Mouse (Mus musculus) limb, embryonic 15.5 days (tissue): ENCODE data around the gene Thrb. TPM values are rescaled to one million over a fixed set of nuclear protein-coding genes. Genes with fewer than 3 reads are reported as not detected.
"Not testable (repeated sequence)": the region's sequence is repeated elsewhere in the genome, so short reads cannot be mapped to it uniquely, and the experiment has no call there.

Source experiments
- ATAC-seq: fragments of 200-750 bp; cut with Nextera tagmentation; 2 replicates; pipeline ENCODE4 v1.8.0; 2017; ENCODE audit warnings: low read depth, moderate TSS enrichment; ENCODE audit not compliant: insufficient number of reproducible peaks, low FRiP score, low TSS enrichment
- H3K27ac ChIP-seq: fragments of 300-500 bp; sonication (generic); 2 replicates; pipeline ENCODE4 v1.5.1; 2015; ENCODE audit warnings: moderate library complexity, mild to moderate bottlenecking, inconsistent platforms
- H3K27me3 ChIP-seq: fragments of 300-500 bp; sonication (generic); 2 replicates; pipeline ENCODE4 v1.6.1; 2015; ENCODE audit warnings: inconsistent platforms
- H3K36me3 ChIP-seq: fragments of 300-500 bp; sonication (generic); 2 replicates; pipeline ENCODE4 v1.6.1; 2015; ENCODE audit warnings: inconsistent platforms
- H3K4me1 ChIP-seq: fragments of 300-500 bp; sonication (generic); 2 replicates; pipeline ENCODE4 v1.6.1; 2015; ENCODE audit warnings: inconsistent platforms
- H3K4me2 ChIP-seq: fragments of 300-500 bp; sonication (generic); 2 replicates; pipeline ENCODE4 v1.6.1; 2015; ENCODE audit warnings: mild to moderate bottlenecking, inconsistent platforms
- H3K4me3 ChIP-seq: fragments of 300-500 bp; sonication (generic); 2 replicates; pipeline ENCODE4 v1.5.1; 2015; ENCODE audit warnings: mild to moderate bottlenecking, inconsistent platforms
- H3K9ac ChIP-seq: fragments of 300-500 bp; sonication (generic); 2 replicates; pipeline ENCODE4 v1.6.1; 2015; ENCODE audit warnings: inconsistent platforms
- H3K9me3 ChIP-seq: fragments of 300-500 bp; sonication (generic); 2 replicates; pipeline ENCODE4 v1.6.1; 2016; ENCODE audit warnings: inconsistent platforms
- WGBS: fragments of 180-500 bp; shearing (Covaris S2); methylation state at CpG from one replicate; pipeline ENCODE4 v1.1.7; 2015; 5-methylcytosine and 5-hydroxymethylcytosine counted together
- polyA plus RNA-seq: library from polyadenylated mRNA; unstranded; fragments of >200 nt; fragmentation: Nextera tagmentation; extraction: Ambion mirVana; gene quantifications from 2 replicates; pipeline ENCODE4 v1.2.1, GENCODE M21; 2015

The Thrb gene
- polyA plus RNA-seq, 1 experiment from 2014 or later = 5.1 TPM

- Histone ChIP-seq H3K4me3 (no peak overlapping the region), H3K27me3 (no peaks in the 10 kb centered on the region), H3K9ac (no peak overlapping the region), H3K36me3 (no peaks in the 10 kb centered on the region), H3K27ac (no peak overlapping the region), H3K9me3 (no peaks in the 10 kb centered on the region), H3K4me1 (no peaks in the 10 kb centered on the region), H3K4me2 (no peak overlapping the region)
- no peak for ATAC-seq
- WGBS = 60% methylated on average over 3 of the region's 3 CpGs
Measured at GRCm38 (mm10) chr14:17917899-17918298, 257.8 kb downstream of the Thrb start.

- no peaks in the 10 kb centered on the region for H3K27me3 ChIP-seq
- no peak for ATAC-seq
- H3K4me3 ChIP-seq = no peak overlapping the region
- H3K9ac ChIP-seq = no peak overlapping the region
- no peak overlapping the region for H3K27ac ChIP-seq
- no peaks in the 10 kb centered on the region for H3K4me1 ChIP-seq
- H3K4me2 ChIP-seq = no peak overlapping the region
- no peaks in the 10 kb centered on the region for H3K36me3 ChIP-seq
- WGBS = 69% methylated on average over 8 of the region's 8 CpGs
- no peaks in the 10 kb centered on the region for H3K9me3 ChIP-seq
Measured at GRCm38 (mm10) chr14:17922807-17923704, 263.0 kb downstream of the Thrb start.

- Histone ChIP-seq H3K4me2 (no peak overlapping the region), H3K27ac (no peak overlapping the region), H3K36me3 (no peaks in the 10 kb centered on the region), H3K9ac (no peak overlapping the region), H3K9me3 (no peaks in the 10 kb centered on the region), H3K4me3 (no peak overlapping the region), H3K4me1 (no peaks in the 10 kb centered on the region), H3K27me3 (no peaks in the 10 kb centered on the region)
- WGBS = 32% methylated on average over 1 of the region's 1 CpGs
- ATAC-seq = no peak
Measured at GRCm38 (mm10) chr14:17927469-17927868, 267.4 kb downstream of the Thrb start.

GRCm38 (mm10) chr14:17929585-17929984 lies 269.5 kb downstream of the Thrb start:
- Histone ChIP-seq H3K4me2 (no peak overlapping the region), H3K9ac (no peak overlapping the region), H3K4me3 (no peak overlapping the region), H3K9me3 (no peaks in the 10 kb centered on the region), H3K27ac (no peak overlapping the region), H3K4me1 (no peaks in the 10 kb centered on the region), H3K36me3 (no peaks in the 10 kb centered on the region), H3K27me3 (no peaks in the 10 kb centered on the region)
- no peak for ATAC-seq
- WGBS = 64% methylated on average over 5 of the region's 5 CpGs

GRCm38 (mm10) chr14:17933475-17933874 lies 273.4 kb downstream of the Thrb start:
- H3K4me2 ChIP-seq = no peak overlapping the region
- no peaks in the 10 kb centered on the region for H3K9me3 ChIP-seq
- H3K27ac ChIP-seq = no peak overlapping the region
- no peak for ATAC-seq
- H3K4me1 ChIP-seq = no peaks in the 10 kb centered on the region
- no peaks in the 10 kb centered on the region for H3K27me3 ChIP-seq
- no peaks in the 10 kb centered on the region for H3K36me3 ChIP-seq
- H3K9ac ChIP-seq = no peak overlapping the region
- no peak overlapping the region for H3K4me3 ChIP-seq
- WGBS = 65% methylated on average over 2 of the region's 2 CpGs

- ATAC-seq, H3K9ac ChIP-seq, H3K9me3 ChIP-seq, H3K4me3 ChIP-seq, H3K27ac ChIP-seq, H3K4me1 ChIP-seq, H3K27me3 ChIP-seq, H3K4me2 ChIP-seq, H3K36me3 ChIP-seq: not testable (repeated sequence)
- 74% methylated on average over 4 of the region's 4 CpGs for WGBS
Measured at GRCm38 (mm10) chr14:17934779-17935178, 274.7 kb downstream of the Thrb start.

DNA sequence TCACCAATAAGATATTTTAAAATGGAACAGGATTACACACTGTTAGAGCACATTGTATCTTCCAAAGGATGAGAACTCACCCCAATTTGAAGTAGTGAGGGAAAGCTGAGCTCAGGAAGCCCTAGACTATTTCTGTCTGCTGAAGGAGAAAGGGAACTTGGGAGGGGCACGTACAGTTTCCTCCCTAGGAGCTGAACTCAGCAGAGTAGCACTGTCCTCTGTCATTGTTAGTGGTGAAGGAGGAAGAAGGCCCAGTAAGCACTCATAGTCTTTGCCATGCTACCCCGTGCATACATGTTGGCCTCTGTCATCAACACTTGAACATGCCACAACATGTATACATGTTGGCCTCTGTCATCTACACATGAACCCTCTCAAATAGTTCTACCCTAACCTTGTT lies 294.0 kb downstream of the Thrb start:
- no peak overlapping the region for H3K4me2 ChIP-seq
- H3K27me3 ChIP-seq = no peaks in the 10 kb centered on the region
- 80% methylated on average over 2 of the region's 2 CpGs for WGBS
- no peaks in the 10 kb centered on the region for H3K9me3 ChIP-seq
- H3K27ac ChIP-seq = no peak overlapping the region
- no peak for ATAC-seq
- no peaks in the 10 kb centered on the region for H3K4me1 ChIP-seq
- no peaks in the 10 kb centered on the region for H3K36me3 ChIP-seq
- H3K9ac ChIP-seq = no peak overlapping the region
- no peak overlapping the region for H3K4me3 ChIP-seq

- no peaks in the 10 kb centered on the region for H3K36me3 ChIP-seq
- H3K27ac ChIP-seq = no peak overlapping the region
- 44% methylated on average over 2 of the region's 2 CpGs for WGBS
- H3K4me3 ChIP-seq = no peak overlapping the region
- no peak overlapping the region for H3K4me2 ChIP-seq
- no peaks in the 10 kb centered on the region for H3K4me1 ChIP-seq
- H3K9me3 ChIP-seq = no peaks in the 10 kb centered on the region
- no peak for ATAC-seq
- H3K9ac ChIP-seq = no peak overlapping the region
- no peaks in the 10 kb centered on the region for H3K27me3 ChIP-seq
Measured at GRCm38 (mm10) chr14:17959901-17960300, 299.8 kb downstream of the Thrb start.

DNA sequence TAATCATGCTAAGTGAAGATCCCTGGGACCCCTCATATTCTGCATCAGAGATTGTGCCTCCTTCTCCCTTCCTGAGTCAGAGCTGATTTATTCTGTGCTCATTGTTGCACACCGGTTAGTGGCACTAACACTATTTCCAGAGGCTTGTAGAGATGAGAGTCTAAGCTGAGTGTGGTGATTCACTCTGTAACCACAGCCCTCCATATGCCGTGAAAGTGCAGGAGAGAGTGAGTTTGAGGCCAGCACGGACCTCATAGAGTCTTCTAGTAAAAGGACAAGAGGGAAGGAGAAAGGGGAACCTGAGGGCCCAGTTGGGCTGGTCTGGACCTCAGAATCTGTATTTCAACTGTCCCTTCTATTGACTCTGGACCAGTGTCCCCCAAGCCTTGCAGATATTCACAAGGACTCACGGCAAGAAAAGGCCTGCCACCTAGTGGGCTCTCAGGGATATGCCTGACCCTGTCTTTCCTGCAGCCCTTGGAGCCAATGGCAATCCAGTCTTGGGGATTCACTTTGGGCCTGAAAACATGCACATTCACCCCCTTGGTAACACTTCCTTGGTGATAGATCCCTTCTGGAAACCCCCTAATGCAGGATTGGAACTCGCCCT lies 307.2 kb downstream of the Thrb start:
- no peak overlapping the region for H3K4me3 ChIP-seq
- H3K9ac ChIP-seq = no peak overlapping the region
- H3K27ac ChIP-seq = no peak overlapping the region
- WGBS = 37% methylated on average over 5 of the region's 5 CpGs
- H3K4me2 ChIP-seq = no peak overlapping the region
- no peaks in the 10 kb centered on the region for H3K4me1 ChIP-seq
- ATAC-seq = no peak
- no peaks in the 10 kb centered on the region for H3K27me3 ChIP-seq
- H3K9me3 ChIP-seq = no peaks in the 10 kb centered on the region
- no peaks in the 10 kb centered on the region for H3K36me3 ChIP-seq

GRCm38 (mm10) chr14:17972132-17972531 lies 312.1 kb downstream of the Thrb start:
- no peak for ATAC-seq
- Histone ChIP-seq H3K36me3 (no peaks in the 10 kb centered on the region), H3K4me2 (no peak overlapping the region), H3K9ac (no peak overlapping the region), H3K27me3 (no peaks in the 10 kb centered on the region), H3K9me3 (no peaks in the 10 kb centered on the region), H3K27ac (no peak overlapping the region), H3K4me1 (no peaks in the 10 kb centered on the region), H3K4me3 (no peak overlapping the region)
- 84% methylated on average over 4 of the region's 4 CpGs for WGBS

GRCm38 (mm10) chr14:17972665-17973064 lies 312.6 kb downstream of the Thrb start:
- Histone ChIP-seq H3K27ac (no peak overlapping the region), H3K4me3 (no peak overlapping the region), H3K4me1 (no peaks in the 10 kb centered on the region), H3K4me2 (no peak overlapping the region), H3K9me3 (no peaks in the 10 kb centered on the region), H3K27me3 (no peaks in the 10 kb centered on the region), H3K36me3 (no peaks in the 10 kb centered on the region), H3K9ac (no peak overlapping the region)
- 70% methylated on average over 6 of the region's 6 CpGs for WGBS
- ATAC-seq = no peak

GRCm38 (mm10) chr14:17975786-17976185 lies 315.7 kb downstream of the Thrb start:
- Histone ChIP-seq H3K9ac (no peak overlapping the region), H3K4me1 (no peaks in the 10 kb centered on the region), H3K27me3 (no peaks in the 10 kb centered on the region), H3K36me3 (no peaks in the 10 kb centered on the region), H3K27ac (no peak overlapping the region), H3K4me3 (no peak overlapping the region), H3K4me2 (no peak overlapping the region), H3K9me3 (no peaks in the 10 kb centered on the region)
- 78% methylated on average over 1 of the region's 1 CpGs for WGBS
- no peak for ATAC-seq
